Mouse (Mus musculus) liver, postnatal 0 days (tissue): ENCODE data around the gene Gp6.

Experiments used
- CTCF ChIP-seq: sonication (generic); IDR thresholded peaks from 2 replicates; pipeline ENCODE4 v1.5.1; 2016; ENCODE audit warnings: antibody characterized with exemption, low read depth
- EP300 ChIP-seq: IDR thresholded peaks from 2 replicates; pipeline ENCODE4 v1.6.1; 2016; ENCODE audit warnings: antibody characterized with exemption, low read depth, mild to moderate bottlenecking

DNA sequence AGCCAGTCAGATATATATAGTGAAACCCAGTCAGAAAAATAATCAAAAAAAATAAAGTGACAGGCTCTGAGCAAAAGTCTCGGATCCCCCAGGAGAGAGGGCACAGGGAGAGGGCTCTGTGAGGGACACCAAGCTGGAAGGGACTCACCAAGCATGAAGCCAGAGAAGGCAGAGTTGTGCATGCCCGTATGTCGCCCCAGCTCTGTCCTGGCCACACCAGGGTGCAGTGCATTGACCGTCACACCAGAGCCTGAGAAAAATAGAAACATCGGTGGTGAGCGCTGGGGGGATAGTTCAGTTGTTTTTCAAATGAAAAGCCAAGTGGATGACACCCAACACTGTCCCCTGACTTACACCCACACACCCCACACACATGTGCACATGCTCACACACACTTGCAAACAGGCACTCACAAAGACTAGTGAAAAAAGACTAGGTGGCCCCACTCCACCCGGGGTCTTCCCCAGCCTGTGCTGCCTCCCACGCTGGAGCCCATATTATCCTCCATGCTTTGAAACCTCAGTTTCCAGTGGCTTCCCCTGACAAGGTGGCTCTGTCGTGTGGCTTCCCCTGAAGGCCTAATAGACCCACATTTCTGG lies 32.8 kb upstream of the Gp6 start:
- TF ChIP-seq CTCF (no peak), EP300 (no peak)
